ENCODE assay signal across 24 mouse cellular contexts in the genomic region with DNA sequence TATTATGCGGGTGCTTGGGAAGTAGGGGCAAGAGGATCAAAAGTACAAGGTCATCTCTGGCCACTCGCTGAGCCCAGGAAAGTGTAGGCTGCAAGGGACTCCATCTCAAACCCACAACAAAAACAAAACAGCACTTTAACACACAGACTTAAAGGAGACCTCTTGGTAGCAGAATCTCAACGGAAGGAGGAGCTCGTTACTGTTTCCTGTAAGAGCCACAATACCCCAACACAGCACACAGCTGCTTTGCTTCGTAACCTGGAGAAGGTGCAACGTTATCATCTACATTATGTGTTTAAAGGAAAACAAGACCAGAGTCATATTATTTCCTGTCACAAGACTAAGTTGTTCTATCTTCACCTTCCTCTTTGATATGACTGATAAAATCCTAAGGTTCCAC.
DNase-seq lines count a peak whose midpoint lies in the region; ATAC-seq and TF ChIP-seq lines count a peak whose summit lies in the region.
"Had no signal": no experiment of that assay in that cellular context is flagged by ENCODE, and none has a peak within 500 bp of the region (broad histone marks: within the 10 kb centered on the region; RNA-seq: fewer than 3 reads in every experiment).

No protein-coding gene starts in this region.

- no peaks in the 10 kb centered on the region for H3K4me1 ChIP-seq in heart, postnatal 0 days (ENCODE audit: control insufficient read depth, insufficient read depth)
- H3K4me1 ChIP-seq in forebrain, embryonic 11.5 days (replicated peaks; ENCODE audit: control insufficient read depth, insufficient read depth, low read length): no peaks in the 10 kb centered on the region
- H3K4me1 ChIP-seq: midbrain, embryonic 15.5 days had no signal

- H3K4me2 ChIP-seq in heart, postnatal 0 days (ENCODE audit: low read depth, low read length): no peak overlapping the region
- H3K4me2 ChIP-seq in forebrain, embryonic 11.5 days (ENCODE audit: low read depth, low read length, severe bottlenecking): no peak overlapping the region
- H3K4me2 ChIP-seq: embryonic facial prominence, embryonic 12.5 days; hindbrain, embryonic 15.5 days; midbrain, embryonic 15.5 days; neural tube, embryonic 12.5 days had no signal

- no peak overlapping the region for H3K9ac ChIP-seq in heart, postnatal 0 days (replicated peaks; ENCODE audit: low read depth, low read length)
- no peak overlapping the region for H3K9ac ChIP-seq in forebrain, embryonic 11.5 days (ENCODE audit: low read length)
- H3K9ac ChIP-seq: embryonic facial prominence, embryonic 12.5 days; forebrain, postnatal 0 days; hindbrain, embryonic 15.5 days; liver, embryonic 14.5 days; midbrain, embryonic 15.5 days; neural tube, embryonic 12.5 days had no signal

- no peaks in the 10 kb centered on the region for H3K9me3 ChIP-seq in heart, postnatal 0 days (replicated peaks; ENCODE audit: control insufficient read depth, low read length)
- H3K9me3 ChIP-seq in forebrain, embryonic 11.5 days (ENCODE audit: control insufficient read depth, low read length): no peaks in the 10 kb centered on the region
- H3K9me3 ChIP-seq: embryonic facial prominence, embryonic 12.5 days; hindbrain, embryonic 15.5 days; megakaryocyte, embryonic 14.5 days; midbrain, embryonic 15.5 days; neural tube, embryonic 12.5 days had no signal

- no peak for TF ChIP-seq CTCF in heart, postnatal 0 days (IDR thresholded peaks at IDR 0.05; ENCODE audit: low read depth)

- H3K27me3 ChIP-seq in heart, postnatal 0 days (ENCODE audit: control insufficient read depth, insufficient read depth, low read length): no peaks in the 10 kb centered on the region
- no peaks in the 10 kb centered on the region for H3K27me3 ChIP-seq in forebrain, embryonic 11.5 days (ENCODE audit: control insufficient read depth, insufficient read depth, low read length)
- H3K27me3 ChIP-seq: embryonic facial prominence, embryonic 12.5 days; hindbrain, embryonic 15.5 days; megakaryocyte, embryonic 14.5 days; midbrain, embryonic 15.5 days; neural tube, embryonic 12.5 days had no signal

- WGBS in heart, postnatal 0 days: 70% methylated on average over 6 of the region's 6 CpGs
- 87% methylated on average over 6 of the region's 6 CpGs for WGBS in forebrain, embryonic 11.5 days

- H3K36me3 ChIP-seq in heart, postnatal 0 days (replicated peaks; ENCODE audit: control insufficient read depth, insufficient read depth, low read length): peaks cover 4% of the 10 kb centered on the region; the same call in 1 of the 2 replicates
- H3K36me3 ChIP-seq in forebrain, embryonic 11.5 days (ENCODE audit: control insufficient read depth, insufficient read depth, low read length): no peaks in the 10 kb centered on the region
- H3K36me3 ChIP-seq: hindbrain, embryonic 15.5 days; midbrain, embryonic 15.5 days had no signal

- H3K4me3 ChIP-seq in heart, postnatal 0 days (ENCODE audit: low read depth, low read length): no peak overlapping the region
- no peak overlapping the region for H3K4me3 ChIP-seq in forebrain, embryonic 11.5 days (ENCODE audit: low read depth, low read length)
- H3K4me3 ChIP-seq: embryonic facial prominence, embryonic 12.5 days; heart, adult 2 months; hindbrain, embryonic 15.5 days; layer of hippocampus, adult 2 months; left cerebral cortex, adult 2 months; midbrain, embryonic 15.5 days; neural tube, embryonic 12.5 days had no signal

- peak overlapping the region; percentile 50; the same call in 1 of the 2 replicates for H3K27ac ChIP-seq in heart, postnatal 0 days (ENCODE audit: low read depth)
- no peak overlapping the region for H3K27ac ChIP-seq in forebrain, embryonic 11.5 days (ENCODE audit: low read depth, low read length)
- H3K27ac ChIP-seq: embryonic facial prominence, embryonic 12.5 days; heart, adult 2 months; hindbrain, embryonic 15.5 days; kidney, postnatal 0 days; layer of hippocampus, adult 2 months; left cerebral cortex, adult 2 months; liver, embryonic 14.5 days; midbrain, embryonic 15.5 days; neural tube, embryonic 12.5 days had no signal

- DNase-seq in heart, postnatal 0 days (ENCODE audit: low spot score): no peak
- DNase-seq in heart, adult 8-10 months (ENCODE audit: low spot score): no peak
- DNase-seq in CD8-positive naive resting alpha-beta T cell, adult 2 months (ENCODE audit: low read depth in 2 of 2, low spot score in 2 of 2): peak; percentile 74 to 77
- peak; percentile 54 to 60 for DNase-seq in thymus, postnatal 10 days (ENCODE audit: low spot score in 2 of 2)
- no peak for DNase-seq in forebrain, embryonic 11.5 days (ENCODE audit: low spot score)
- DNase-seq in right cerebral cortex, adult 2 months (ENCODE audit: low spot score in 2 of 2): no peak
- DNase-seq in adrenal gland, postnatal 36 days: no peak
- DNase-seq: adrenal gland, postnatal 10 days; cerebellum, adult 18-20 months; cerebellum, postnatal 36 days; forebrain, postnatal 0 days; heart, adult 2 months; heart, postnatal 14 days; kidney, adult 11 months had no signal

- ATAC-seq in heart, postnatal 0 days (ENCODE audit: insufficient read depth, low read depth): no peak
- 0 out of 2 replicates have a peak, but pooled peaks have one; percentile 18 for ATAC-seq in monocyte, adult 5-6 weeks (replicated peaks; ENCODE audit: insufficient number of reproducible peaks, low FRiP score, low TSS enrichment, poor library complexity, severe bottlenecking)
- no peak for ATAC-seq in forebrain, embryonic 11.5 days (replicated peaks; ENCODE audit: low FRiP score)
- ATAC-seq: forebrain, postnatal 0 days; midbrain, embryonic 15.5 days had no signal

- TF ChIP-seq EP300 in heart, postnatal 0 days (IDR thresholded peaks at IDR 0.05; ENCODE audit: low read depth): no peak

Comparison
In these comparisons a context has a peak if more than half of its experiments do, and no peak if none do; other contexts are left out.
1. DNase-seq: peak in CD8-positive naive resting alpha-beta T cell, adult 2 months (2 of 2) and thymus, postnatal 10 days (2 of 2); none in heart, postnatal 0 days (single experiment), heart, adult 8-10 months (single experiment), forebrain, embryonic 11.5 days (single experiment), right cerebral cortex, adult 2 months (0 of 2) and adrenal gland, postnatal 36 days (0 of 2).